In the genomic region with DNA sequence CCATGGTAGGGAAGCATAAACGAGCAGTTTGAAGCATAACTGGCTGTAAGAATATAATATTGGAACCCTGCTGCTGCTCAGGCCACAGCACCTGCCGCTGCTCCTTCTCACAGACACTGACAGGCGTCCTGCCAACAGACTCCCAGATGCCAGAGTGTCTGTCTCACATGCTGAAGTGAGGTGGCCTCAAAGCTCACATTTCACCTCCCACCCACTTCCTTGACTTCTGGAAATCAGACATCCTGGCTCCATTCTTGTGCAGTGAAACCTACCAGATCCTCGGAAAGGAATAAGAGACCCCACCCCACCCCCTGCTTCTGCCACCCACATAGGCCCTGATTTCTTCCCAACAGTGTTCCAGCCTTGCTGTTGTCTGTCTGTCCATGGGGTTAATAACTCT, we compare ENCODE assay signal across 9 mouse cellular contexts. TPM values are rescaled to one million over a fixed set of nuclear protein-coding genes. Genes with fewer than 3 reads are reported as not detected.
A peak's percentile ranks its signal among the peaks of the same experiment; 100 is the strongest.
DNase-seq lines count a peak whose midpoint lies in the region; ATAC-seq and TF ChIP-seq lines count a peak whose summit lies in the region.
"Had no signal": no experiment of that assay in that cellular context is flagged by ENCODE, and none has a peak within 500 bp of the region (broad histone marks: within the 10 kb centered on the region; RNA-seq: fewer than 3 reads in every experiment).

No protein-coding gene starts in this region.

- TF ChIP-seq CTCF in intestine, postnatal 0 days (IDR thresholded peaks at IDR 0.05; ENCODE audit: low read depth): no peak
- TF ChIP-seq CTCF in lung, adult 2 months (IDR thresholded peaks at IDR 0.05; ENCODE audit: insufficient read depth, low read length): no peak

- TF ChIP-seq POLR2A in lung, adult 2 months (IDR thresholded peaks at IDR 0.05; ENCODE audit: borderline replicate concordance, extremely low read depth, low read depth, low read length): no peak

- no peak overlapping the region for H3K9ac ChIP-seq in intestine, embryonic 14.5 days (ENCODE audit: low read length)
- H3K9ac ChIP-seq in intestine, postnatal 0 days (ENCODE audit: low read depth, low read length): no peak overlapping the region
- H3K9ac ChIP-seq in heart, embryonic 14.5 days (ENCODE audit: low read length): no peak overlapping the region
- 0 out of 2 replicates have a peak overlapping the region, but pooled peaks have one; percentile 17 for H3K9ac ChIP-seq in liver, embryonic 13.5 days
- H3K9ac ChIP-seq in midbrain, embryonic 11.5 days (ENCODE audit: low read length): no peak overlapping the region

- H3K4me1 ChIP-seq in intestine, embryonic 14.5 days (replicated peaks; ENCODE audit: control insufficient read depth, insufficient read depth, low read length): peaks cover 2% of the 10 kb centered on the region; the same call in 1 of the 2 replicates
- no peaks in the 10 kb centered on the region; the same call in 1 of the 2 replicates for H3K4me1 ChIP-seq in intestine, postnatal 0 days (replicated peaks; ENCODE audit: control insufficient read depth, insufficient read depth, low read length)
- peaks cover 6 to 17% of the 10 kb centered on the region in 2 experiments; a peak in 3 of 4 replicates for H3K4me1 ChIP-seq in heart, embryonic 14.5 days (ENCODE audit: control insufficient read depth in 2 of 2, insufficient read depth in 2 of 2, low read length in 2 of 2)
- H3K4me1 ChIP-seq in liver, embryonic 13.5 days (replicated peaks): peaks cover 23% of the 10 kb centered on the region
- no peaks in the 10 kb centered on the region for H3K4me1 ChIP-seq in midbrain, embryonic 11.5 days (ENCODE audit: control insufficient read depth, insufficient read depth, low read length)
- peaks cover 8% of the 10 kb centered on the region; the same call in 1 of the 2 replicates for H3K4me1 ChIP-seq in lung, adult 2 months (ENCODE audit: control insufficient read depth, insufficient read depth, low read length)

- ATAC-seq in intestine, embryonic 14.5 days (replicated peaks; ENCODE audit: low FRiP score, low TSS enrichment, low read depth): no peak
- no peak for ATAC-seq in intestine, postnatal 0 days
- peak; percentile 16 for ATAC-seq in activated CD4-positive, CD25-positive, alpha-beta regulatory T cell, adult 4 months
- no peak for ATAC-seq in heart, embryonic 14.5 days (ENCODE audit: insufficient number of reproducible peaks, insufficient read depth, low FRiP score, low read depth)
- ATAC-seq in liver, embryonic 13.5 days (ENCODE audit: low read depth): no peak
- no peak for ATAC-seq in midbrain, embryonic 11.5 days (ENCODE audit: low FRiP score)
- ATAC-seq: forebrain, embryonic 14.5 days had no signal

- no peaks in the 10 kb centered on the region for H3K36me3 ChIP-seq in intestine, embryonic 14.5 days (ENCODE audit: control insufficient read depth, insufficient read depth, low read length)
- H3K36me3 ChIP-seq in intestine, postnatal 0 days (ENCODE audit: control insufficient read depth, insufficient read depth): peaks cover 10% of the 10 kb centered on the region
- H3K36me3 ChIP-seq in heart, embryonic 14.5 days (ENCODE audit: control insufficient read depth, insufficient read depth, low read length): no peaks in the 10 kb centered on the region
- no peaks in the 10 kb centered on the region for H3K36me3 ChIP-seq in liver, embryonic 13.5 days
- H3K36me3 ChIP-seq in midbrain, embryonic 11.5 days (ENCODE audit: control insufficient read depth, insufficient read depth, low read length): no peaks in the 10 kb centered on the region

- no peaks in the 10 kb centered on the region for H3K9me3 ChIP-seq in intestine, embryonic 14.5 days (ENCODE audit: control insufficient read depth, low read length)
- no peaks in the 10 kb centered on the region for H3K9me3 ChIP-seq in intestine, postnatal 0 days (ENCODE audit: control insufficient read depth)
- no peaks in the 10 kb centered on the region for H3K9me3 ChIP-seq in heart, embryonic 14.5 days (ENCODE audit: control insufficient read depth, low read length)
- no peaks in the 10 kb centered on the region for H3K9me3 ChIP-seq in liver, embryonic 13.5 days (replicated peaks)
- H3K9me3 ChIP-seq in midbrain, embryonic 11.5 days (ENCODE audit: control insufficient read depth, low read length): no peaks in the 10 kb centered on the region

- 23% methylated on average over 4 of the region's 4 CpGs for WGBS in intestine, embryonic 14.5 days
- 50% methylated on average over 4 of the region's 4 CpGs for WGBS in intestine, postnatal 0 days
- 14% methylated on average over 4 of the region's 4 CpGs for WGBS in heart, embryonic 14.5 days
- 29% methylated on average over 4 of the region's 4 CpGs for WGBS in liver, embryonic 13.5 days (ENCODE audit: insufficient replicate concordance)
- 60% methylated on average over 4 of the region's 4 CpGs for WGBS in midbrain, embryonic 11.5 days
- WGBS in lung, adult 2 months: 27% methylated on average over 4 of the region's 4 CpGs

- peak overlapping the region; percentile 47 for H3K27ac ChIP-seq in intestine, embryonic 14.5 days (ENCODE audit: low read depth)
- no peak overlapping the region for H3K27ac ChIP-seq in intestine, postnatal 0 days (ENCODE audit: low read depth, low read length)
- H3K27ac ChIP-seq in heart, embryonic 14.5 days (replicated peaks in 1 of 2; ENCODE audit: control insufficient read depth in 1 of 2, insufficient read depth in 1 of 2, low read depth in 2 of 2, low read length in 2 of 2): peak overlapping the region; percentile 36 to 51
- peak overlapping the region; percentile 47; the same call in 1 of the 2 replicates for H3K27ac ChIP-seq in liver, embryonic 13.5 days
- H3K27ac ChIP-seq in midbrain, embryonic 11.5 days (ENCODE audit: low read depth, low read length): no peak overlapping the region

- no peaks in the 10 kb centered on the region for H3K27me3 ChIP-seq in intestine, embryonic 14.5 days (replicated peaks; ENCODE audit: control insufficient read depth, insufficient read depth, low read length)
- H3K27me3 ChIP-seq in intestine, postnatal 0 days (replicated peaks; ENCODE audit: control insufficient read depth, insufficient read depth, low read length): no peaks in the 10 kb centered on the region
- H3K27me3 ChIP-seq in heart, embryonic 14.5 days (ENCODE audit: control insufficient read depth, insufficient read depth, low read length): no peaks in the 10 kb centered on the region
- no peaks in the 10 kb centered on the region for H3K27me3 ChIP-seq in liver, embryonic 13.5 days
- no peaks in the 10 kb centered on the region for H3K27me3 ChIP-seq in midbrain, embryonic 11.5 days (ENCODE audit: control insufficient read depth, insufficient read depth, low read length)

- H3K4me2 ChIP-seq in intestine, embryonic 14.5 days (ENCODE audit: low read length): no peak overlapping the region
- no peak overlapping the region for H3K4me2 ChIP-seq in intestine, postnatal 0 days (replicated peaks; ENCODE audit: low read depth)
- H3K4me2 ChIP-seq in heart, embryonic 14.5 days (ENCODE audit: low read length): no peak overlapping the region
- H3K4me2 ChIP-seq in liver, embryonic 13.5 days: no peak overlapping the region
- H3K4me2 ChIP-seq in midbrain, embryonic 11.5 days: no peak overlapping the region

- no peak overlapping the region for H3K4me3 ChIP-seq in intestine, embryonic 14.5 days (ENCODE audit: low read depth, low read length)
- H3K4me3 ChIP-seq in intestine, postnatal 0 days (ENCODE audit: low read depth, low read length): no peak overlapping the region
- H3K4me3 ChIP-seq in heart, embryonic 14.5 days (ENCODE audit: control insufficient read depth in 1 of 2, insufficient read depth in 1 of 2, low read depth in 1 of 2, low read length in 2 of 2): no peak overlapping the region
- no peak overlapping the region for H3K4me3 ChIP-seq in liver, embryonic 13.5 days (replicated peaks)
- H3K4me3 ChIP-seq in midbrain, embryonic 11.5 days (ENCODE audit: low read depth, low read length): no peak overlapping the region
- no peak overlapping the region for H3K4me3 ChIP-seq in lung, adult 2 months (replicated peaks; ENCODE audit: extremely low read depth, low read depth, low read length)

- DNase-seq in intestine, embryonic 14.5 days (ENCODE audit: low spot score): no peak
- DNase-seq in liver, embryonic 13.5 days: no peak
- DNase-seq in midbrain, embryonic 11.5 days (ENCODE audit: low spot score, missing footprints): no peak
- DNase-seq in adrenal gland, adult 18-20 months (ENCODE audit: low spot score in 2 of 2): no peak
- no peak for DNase-seq in lung, adult 2 months

RNA-seq across cellular contexts. Expression of a gene that starts 24.3 kb away (rescaled TPM):
- polyA plus RNA-seq in intestine, embryonic 14.5 days (2014; fragmentation: Nextera tagmentation; extraction: Ambion mirVana): 6.2 and 8.9 TPM in 2 replicates
- 5.4 and 6.4 TPM in 2 replicates for polyA plus RNA-seq in intestine, postnatal 0 days (2015; fragmentation: Nextera tagmentation; extraction: Ambion mirVana)
- 10 to 100 TPM; 52.8 to 55.5 TPM for polyA plus RNA-seq in activated CD4-positive, CD25-positive, alpha-beta regulatory T cell, adult 4 months (2017; shearing (Covaris generic))
- polyA plus RNA-seq in heart, embryonic 14.5 days (2014; fragmentation: Nextera tagmentation; extraction: Ambion mirVana): 4.3 and 5.6 TPM in 2 replicates
- 2.6 and 3.8 TPM in 2 replicates for polyA plus RNA-seq in liver, embryonic 13.5 days (2015; fragmentation: Nextera tagmentation; extraction: Ambion mirVana)
- polyA plus RNA-seq in midbrain, embryonic 11.5 days (2014; fragmentation: Nextera tagmentation; extraction: Ambion mirVana): 0.51 and 0.81 TPM in 2 replicates
- 10 to 100 TPM; 11.5 to 25.9 TPM for total RNA-seq in adrenal gland, adult 18-20 months (2021)
- 13.9 and 16.4 TPM in 2 replicates for polyA plus RNA-seq in lung, adult 2 months (2012; rRNA removed)

RNA-seq across cellular contexts. Expression of a gene that starts 24.4 kb away (rescaled TPM):
- 6.6 and 7.3 TPM in 2 replicates for polyA plus RNA-seq in intestine, embryonic 14.5 days (2014; fragmentation: Nextera tagmentation; extraction: Ambion mirVana)
- 10.9 and 11.5 TPM in 2 replicates for polyA plus RNA-seq in intestine, postnatal 0 days (2015; fragmentation: Nextera tagmentation; extraction: Ambion mirVana)
- 100 to 1,000 TPM; 396 to 413 TPM for polyA plus RNA-seq in activated CD4-positive, CD25-positive, alpha-beta regulatory T cell, adult 4 months (2017; shearing (Covaris generic))
- polyA plus RNA-seq in heart, embryonic 14.5 days (2014; fragmentation: Nextera tagmentation; extraction: Ambion mirVana): 6.2 and 7.9 TPM in 2 replicates
- polyA plus RNA-seq in liver, embryonic 13.5 days (2015; fragmentation: Nextera tagmentation; extraction: Ambion mirVana): 6.4 and 7.7 TPM in 2 replicates
- 2.0 and 2.2 TPM in 2 replicates for polyA plus RNA-seq in midbrain, embryonic 11.5 days (2014; fragmentation: Nextera tagmentation; extraction: Ambion mirVana)
- total RNA-seq in adrenal gland, adult 18-20 months (2021): 10 to 100 TPM; 14.0 to 30.2 TPM
- polyA plus RNA-seq in lung, adult 2 months (2012; rRNA removed): 11.6 and 14.7 TPM in 2 replicates

RNA-seq across cellular contexts. Expression of a gene that starts 50.8 kb away (rescaled TPM):
- not detected in 2 replicates for polyA plus RNA-seq in intestine, embryonic 14.5 days (2014; fragmentation: Nextera tagmentation; extraction: Ambion mirVana)
- not detected in 2 replicates for polyA plus RNA-seq in intestine, postnatal 0 days (2015; fragmentation: Nextera tagmentation; extraction: Ambion mirVana)
- not detected for polyA plus RNA-seq in activated CD4-positive, CD25-positive, alpha-beta regulatory T cell, adult 4 months (2017; shearing (Covaris generic))
- not detected in 2 replicates for polyA plus RNA-seq in heart, embryonic 14.5 days (2014; fragmentation: Nextera tagmentation; extraction: Ambion mirVana)
- 0.21 and 0.36 TPM in 2 replicates for polyA plus RNA-seq in liver, embryonic 13.5 days (2015; fragmentation: Nextera tagmentation; extraction: Ambion mirVana)
- not detected in 2 replicates for polyA plus RNA-seq in midbrain, embryonic 11.5 days (2014; fragmentation: Nextera tagmentation; extraction: Ambion mirVana)
- total RNA-seq in adrenal gland, adult 18-20 months (2021): not detected
- polyA plus RNA-seq in lung, adult 2 months (2012; rRNA removed): 0.12 TPM in 1 of 2 replicates, not detected in the other
- polyA plus RNA-seq: forebrain, embryonic 14.5 days had no signal

RNA-seq across cellular contexts. Expression of a gene that starts 52.3 kb away (rescaled TPM):
- 131 and 133 TPM in 2 replicates for polyA plus RNA-seq in intestine, embryonic 14.5 days (2014; fragmentation: Nextera tagmentation; extraction: Ambion mirVana)
- 86.2 and 90.1 TPM in 2 replicates for polyA plus RNA-seq in intestine, postnatal 0 days (2015; fragmentation: Nextera tagmentation; extraction: Ambion mirVana)
- polyA plus RNA-seq in activated CD4-positive, CD25-positive, alpha-beta regulatory T cell, adult 4 months (2017; shearing (Covaris generic)): 10 to 100 TPM; 63.7 to 66.7 TPM
- polyA plus RNA-seq in heart, embryonic 14.5 days (2014; fragmentation: Nextera tagmentation; extraction: Ambion mirVana): 107 and 116 TPM in 2 replicates
- 134 and 138 TPM in 2 replicates for polyA plus RNA-seq in liver, embryonic 13.5 days (2015; fragmentation: Nextera tagmentation; extraction: Ambion mirVana)
- 124 and 130 TPM in 2 replicates for polyA plus RNA-seq in midbrain, embryonic 11.5 days (2014; fragmentation: Nextera tagmentation; extraction: Ambion mirVana)
- 10 to 100 TPM; 56.9 to 69.4 TPM for total RNA-seq in adrenal gland, adult 18-20 months (2021)
- polyA plus RNA-seq in lung, adult 2 months (2012; rRNA removed): 18.4 and 22.6 TPM in 2 replicates

RNA-seq across cellular contexts. Expression of a gene that starts 55.4 kb away (rescaled TPM):
- 27.7 and 28.6 TPM in 2 replicates for polyA plus RNA-seq in intestine, embryonic 14.5 days (2014; fragmentation: Nextera tagmentation; extraction: Ambion mirVana)
- 3.6 and 4.0 TPM in 2 replicates for polyA plus RNA-seq in intestine, postnatal 0 days (2015; fragmentation: Nextera tagmentation; extraction: Ambion mirVana)
- 1 to 10 TPM; 4.9 to 6.3 TPM for polyA plus RNA-seq in activated CD4-positive, CD25-positive, alpha-beta regulatory T cell, adult 4 months (2017; shearing (Covaris generic))
- polyA plus RNA-seq in heart, embryonic 14.5 days (2014; fragmentation: Nextera tagmentation; extraction: Ambion mirVana): 13.3 and 14.1 TPM in 2 replicates
- 15.5 and 16.0 TPM in 2 replicates for polyA plus RNA-seq in liver, embryonic 13.5 days (2015; fragmentation: Nextera tagmentation; extraction: Ambion mirVana)
- 20.3 and 22.6 TPM in 2 replicates for polyA plus RNA-seq in midbrain, embryonic 11.5 days (2014; fragmentation: Nextera tagmentation; extraction: Ambion mirVana)
- 10 to 100 TPM; 22.2 to 22.9 TPM for total RNA-seq in adrenal gland, adult 18-20 months (2021)
- polyA plus RNA-seq in lung, adult 2 months (2012; rRNA removed): 5.5 and 5.7 TPM in 2 replicates

Comparison
In these comparisons a context has a peak if more than half of its experiments do, and no peak if none do; other contexts are left out.
1. H3K27ac ChIP-seq: peak in intestine, embryonic 14.5 days (single experiment), heart, embryonic 14.5 days (2 of 2) and liver, embryonic 13.5 days (single experiment); none in intestine, postnatal 0 days (single experiment) and midbrain, embryonic 11.5 days (single experiment).
2. RNA of a gene that starts 24.4 kb away (polyA plus RNA-seq): 396 to 413 TPM in activated CD4-positive, CD25-positive, alpha-beta regulatory T cell, adult 4 months; 11.6 to 14.7 TPM in lung, adult 2 months, 10.9 to 11.5 TPM in intestine, postnatal 0 days, 6.6 to 7.3 TPM in intestine, embryonic 14.5 days, 6.4 to 7.7 TPM in liver, embryonic 13.5 days, 6.2 to 7.9 TPM in heart, embryonic 14.5 days and 2.0 to 2.2 TPM in midbrain, embryonic 11.5 days; every median in the first group is over 10 times any median in the second.